Comparison of ENCODE assay signal across 12 mouse cellular contexts in genomic region chr13:103841287-103842201, GRCm38 (mm10).
DNase-seq lines count a peak whose midpoint lies in the region; ATAC-seq and TF ChIP-seq lines count a peak whose summit lies in the region.
"Had no signal": no experiment of that assay in that cellular context is flagged by ENCODE, and none has a peak within 500 bp of the region (broad histone marks: within the 10 kb centered on the region; RNA-seq: fewer than 3 reads in every experiment).

No protein-coding gene starts in this region.

- no peak overlapping the region for H3K4me3 ChIP-seq in gastrocnemius, adult 2 months
- no peak overlapping the region for H3K4me3 ChIP-seq in liver, embryonic 11.5 days (ENCODE audit: low read depth, low read length)
- H3K4me3 ChIP-seq in stomach, postnatal 0 days (ENCODE audit: low read depth, low read length) = no peak overlapping the region
- H3K4me3 ChIP-seq in forebrain, embryonic 13.5 days = no peak overlapping the region

- H3K9me3 ChIP-seq in liver, embryonic 11.5 days (ENCODE audit: control insufficient read depth, low read length) = no peaks in the 10 kb centered on the region
- no peaks in the 10 kb centered on the region for H3K9me3 ChIP-seq in stomach, postnatal 0 days (ENCODE audit: control insufficient read depth, low read length)
- no peaks in the 10 kb centered on the region for H3K9me3 ChIP-seq in forebrain, embryonic 13.5 days (replicated peaks)

- TF ChIP-seq EP300 in stomach, postnatal 0 days (optimal IDR thresholded peaks at IDR 0.05) = no peak

- H3K9ac ChIP-seq in liver, embryonic 11.5 days (ENCODE audit: low read depth, low read length) = no peak overlapping the region
- H3K9ac ChIP-seq in stomach, postnatal 0 days (ENCODE audit: low read length) = no peak overlapping the region
- H3K9ac ChIP-seq in forebrain, embryonic 13.5 days = no peak overlapping the region

- no peak for DNase-seq in gastrocnemius, adult 2 months
- no peak for DNase-seq in gastrocnemius, postnatal 36 days
- no peak for DNase-seq in liver, embryonic 11.5 days (ENCODE audit: low spot score)
- no peak for DNase-seq in liver
- no peak for DNase-seq in stomach, postnatal 0 days (ENCODE audit: low spot score)
- DNase-seq: cerebellum, adult 18-20 months; embryo, embryonic 11 days; lung, postnatal 4 days; right cerebral cortex, postnatal 4 days had no signal

- 81% methylated on average over 5 of the region's 5 CpGs for WGBS in liver, embryonic 11.5 days
- 80% methylated on average over 5 of the region's 5 CpGs for WGBS in stomach, postnatal 0 days
- 96% methylated on average over 5 of the region's 5 CpGs for WGBS in forebrain, embryonic 13.5 days

- no peaks in the 10 kb centered on the region for H3K27me3 ChIP-seq in liver, embryonic 11.5 days (replicated peaks; ENCODE audit: control insufficient read depth, insufficient read depth, low read length)
- no peaks in the 10 kb centered on the region for H3K27me3 ChIP-seq in stomach, postnatal 0 days (ENCODE audit: control insufficient read depth, insufficient read depth, low read length)
- H3K27me3 ChIP-seq in forebrain, embryonic 13.5 days = no peaks in the 10 kb centered on the region

- TF ChIP-seq CTCF in gastrocnemius, adult 2 months (IDR thresholded peaks at IDR 0.05) = no peak
- no peak for TF ChIP-seq CTCF in stomach, postnatal 0 days (IDR thresholded peaks at IDR 0.05; ENCODE audit: low read depth)

- H3K4me1 ChIP-seq in liver, embryonic 11.5 days (replicated peaks; ENCODE audit: control insufficient read depth, insufficient read depth, low read length) = no peaks in the 10 kb centered on the region
- H3K4me1 ChIP-seq in stomach, postnatal 0 days (replicated peaks; ENCODE audit: control insufficient read depth, insufficient read depth) = no peaks in the 10 kb centered on the region
- no peaks in the 10 kb centered on the region for H3K4me1 ChIP-seq in forebrain, embryonic 13.5 days

- peak overlapping the region; percentile 80 for H3K27ac ChIP-seq in gastrocnemius, adult 2 months
- no peak overlapping the region for H3K27ac ChIP-seq in liver, embryonic 11.5 days (ENCODE audit: low read depth, low read length)
- H3K27ac ChIP-seq in stomach, postnatal 0 days (replicated peaks) = no peak overlapping the region
- H3K27ac ChIP-seq in forebrain, embryonic 13.5 days = no peak overlapping the region

- intact Hi-C loops in gastrocnemius, adult 2 months (cut with DNase I) = loop anchor here (5.0 kb wide), 1 partner anchor 206 kb away; no protein-coding TSS in a partner anchor
- intact Hi-C loops in gastrocnemius, postnatal 36 days (cut with DNase I) = no loop called here

- H3K4me2 ChIP-seq in liver, embryonic 11.5 days = no peak overlapping the region
- H3K4me2 ChIP-seq in stomach, postnatal 0 days (replicated peaks; ENCODE audit: low read depth) = no peak overlapping the region
- H3K4me2 ChIP-seq in forebrain, embryonic 13.5 days = no peak overlapping the region

- H3K36me3 ChIP-seq in liver, embryonic 11.5 days (ENCODE audit: control insufficient read depth, insufficient read depth, low read length) = peaks cover 19% of the 10 kb centered on the region
- H3K36me3 ChIP-seq in stomach, postnatal 0 days (ENCODE audit: control insufficient read depth, insufficient read depth, low read length) = peaks cover 10% of the 10 kb centered on the region
- peaks cover 68% of the 10 kb centered on the region for H3K36me3 ChIP-seq in forebrain, embryonic 13.5 days (ENCODE audit: poor library complexity, severe bottlenecking)

- ATAC-seq in liver, embryonic 11.5 days (replicated peaks; ENCODE audit: low FRiP score) = 0 out of 2 replicates have a peak, but pooled peaks have one; percentile 41
- peak; percentile 65 for ATAC-seq in inflammation-experienced regulatory T-cells, adult 6 months
- 0 out of 2 replicates have a peak, but pooled peaks have one; percentile 45 for ATAC-seq in stomach, postnatal 0 days (ENCODE audit: low FRiP score, low TSS enrichment)
- ATAC-seq in forebrain, embryonic 13.5 days = no peak
- no peak for ATAC-seq in granulocyte monocyte progenitor cell, adult 5-6 weeks (replicated peaks; ENCODE audit: poor library complexity, severe bottlenecking)

Comparison
In these comparisons a context has a peak if more than half of its experiments do, and no peak if none do; other contexts are left out.
1. ATAC-seq: peak in liver, embryonic 11.5 days (single experiment), inflammation-experienced regulatory T-cells, adult 6 months (single experiment) and stomach, postnatal 0 days (single experiment); none in forebrain, embryonic 13.5 days (single experiment) and granulocyte monocyte progenitor cell, adult 5-6 weeks (single experiment).